Mouse (Mus musculus): ENCODE measurements around the gene Btbd6. TPM values are rescaled to one million over a fixed set of nuclear protein-coding genes. Genes with fewer than 3 reads are reported as not detected.

Gene Btbd6
- polyA plus RNA-seq, 1 experiment from 2014 or later, result 13.5 TPM

GRCm38 (mm10) chr12:113018763-113019162 lies 42.5 kb downstream of the Btbd6 start:
- TF ChIP-seq CTCF (IDR thresholded peaks at IDR 0.05), result no peak
- no peak for DNase-seq (ENCODE audit: low read depth, low spot score)

GRCm38 (mm10) chr12:113021488-113021887 lies 45.2 kb downstream of the Btbd6 start:
- POLR2A ChIA-PET, result no interaction called here
- peak; percentile 45 for ATAC-seq
- no peaks in the 10 kb centered on the region for H3K27me3 ChIP-seq
- CTCF ChIA-PET, result interaction anchor here (1.0 to 1.5 kb wide), 5 partner anchors 9 to 20 kb away, joined by 3 to 6 read pairs (median 4); no protein-coding TSS in a partner anchor
- no peak for DNase-seq (ENCODE audit: low read depth, low spot score)
- no peak for TF ChIP-seq CTCF (IDR thresholded peaks at IDR 0.05)
- in situ Hi-C loops (cut with MboI; ENCODE audit: low pct_unique_long_range_greater_than_20kb), result no loop called here

More at GRCm38 (mm10) chr12:113018763-113019162, 42.5 kb downstream of the Btbd6 start:
- ChIA-PET CTCF (interaction anchor here (1.0 to 2.7 kb wide), 4 partner anchors 8 to 56 kb away, joined by 3 to 13 read pairs (median 4); no protein-coding TSS in a partner anchor), POLR2A (no interaction called here)
- no peaks in the 10 kb centered on the region for H3K27me3 ChIP-seq
- in situ Hi-C loops (cut with MboI; ENCODE audit: low pct_unique_long_range_greater_than_20kb), result no loop called here
- ATAC-seq, result no peak

- in situ Hi-C loops (cut with MboI; ENCODE audit: low pct_unique_long_range_greater_than_20kb), result no loop called here
- ChIA-PET POLR2A (interaction anchor here (1.1 kb wide), 1 partner anchor 9 kb away, joined by 3 read pairs; no protein-coding TSS in a partner anchor), CTCF (interaction anchor here (1.2 to 1.5 kb wide), 3 partner anchors 9 to 51 kb away, joined by 3 to 4 read pairs (median 3); partner anchors contain the start of gene Tex22)
- DNase-seq (ENCODE audit: low read depth, low spot score) (no peak), ATAC-seq (peak; percentile 78)
- TF ChIP-seq CTCF (IDR thresholded peaks at IDR 0.05), result no peak
- no peaks in the 10 kb centered on the region for H3K27me3 ChIP-seq
These were observed 46.8 kb downstream of the Btbd6 start for GRCm38 (mm10) chr12:113023082-113023481.

- ATAC-seq (no peak), DNase-seq (ENCODE audit: low read depth, low spot score) (no peak)
- POLR2A ChIA-PET, result interaction anchor here (1.1 kb wide), 1 partner anchor 30 kb away, joined by 3 read pairs; no protein-coding TSS in a partner anchor
- in situ Hi-C loops (cut with MboI; ENCODE audit: low pct_unique_long_range_greater_than_20kb), result no loop called here
- no peak for TF ChIP-seq CTCF (IDR thresholded peaks at IDR 0.05)
- CTCF ChIA-PET, result interaction anchor here (1.1 to 3.0 kb wide), 4 partner anchors 8 to 21 kb away, joined by 3 to 11 read pairs (median 4); no protein-coding TSS in a partner anchor
- no peaks in the 10 kb centered on the region for H3K27me3 ChIP-seq
These were observed 50.3 kb downstream of the Btbd6 start for GRCm38 (mm10) chr12:113026557-113026956.

- H3K27me3 ChIP-seq, result no peaks in the 10 kb centered on the region
- ChIA-PET CTCF (interaction anchor here (0.9 to 3.0 kb wide), 3 partner anchors 9 to 22 kb away, joined by 3 to 11 read pairs (median 3); no protein-coding TSS in a partner anchor), POLR2A (no interaction called here)
- in situ Hi-C loops (cut with MboI; ENCODE audit: low pct_unique_long_range_greater_than_20kb), result no loop called here
- TF ChIP-seq CTCF (IDR thresholded peaks at IDR 0.05), result no peak
- no peak for DNase-seq (ENCODE audit: low read depth, low spot score)
- no peak for ATAC-seq
These were observed 51.2 kb downstream of the Btbd6 start for GRCm38 (mm10) chr12:113027495-113027894.

GRCm38 (mm10) chr12:113028067-113028466 lies 51.8 kb downstream of the Btbd6 start:
- no peak for DNase-seq (ENCODE audit: low read depth, low spot score)
- CTCF ChIA-PET, result interaction anchor here (0.9 to 3.0 kb wide), 5 partner anchors 9 to 23 kb away, joined by 3 to 11 read pairs (median 4); no protein-coding TSS in a partner anchor
- POLR2A ChIA-PET, result no interaction called here
- no peak for TF ChIP-seq CTCF (IDR thresholded peaks at IDR 0.05)
- in situ Hi-C loops (cut with MboI; ENCODE audit: low pct_unique_long_range_greater_than_20kb), result no loop called here
- ATAC-seq, result no peak
- H3K27me3 ChIP-seq, result no peaks in the 10 kb centered on the region

Other genes with a start within 250 kb of the Btbd6 start
- 0.15 TPM for gene Pld4, start 215.8 kb upstream of the Btbd6 start, polyA plus RNA-seq (2021)
- gene Ahnak2, start 173.8 kb upstream of the Btbd6 start, polyA plus RNA-seq (2021), result 44.1 TPM
- 46.3 TPM for gene Clba1, start 167.5 kb upstream of the Btbd6 start, polyA plus RNA-seq (2021)
- gene Cdca4, start 147.1 kb upstream of the Btbd6 start, polyA plus RNA-seq (2021), result 23.5 TPM
- gene Gpr132, start 108.3 kb upstream of the Btbd6 start, polyA plus RNA-seq (2021), result not detected
- 8.0 TPM for gene Jag2, start 46.7 kb upstream of the Btbd6 start, polyA plus RNA-seq (2021)
- gene Nudt14, start 34.4 kb upstream of the Btbd6 start, polyA plus RNA-seq (2021), result 55.9 TPM
- 38.9 TPM for gene Brf1, start 24.2 kb downstream of the Btbd6 start, polyA plus RNA-seq (2021)
- gene Pacs2, start 38.0 kb downstream of the Btbd6 start, polyA plus RNA-seq (2021), result 70.8 TPM
- not detected for gene Tex22, start 98.0 kb downstream of the Btbd6 start, polyA plus RNA-seq (2021)
- gene Mta1, start 121.8 kb downstream of the Btbd6 start, polyA plus RNA-seq (2021), result 95.8 TPM
- gene Crip2, start 163.8 kb downstream of the Btbd6 start, polyA plus RNA-seq (2021), result 101 TPM
- gene Crip1, start 169.8 kb downstream of the Btbd6 start, polyA plus RNA-seq (2021), result 0.17 TPM
- gene Tedc1, start 179.9 kb downstream of the Btbd6 start, polyA plus RNA-seq (2021), result 9.7 TPM
- 12.3 TPM for gene Tmem121, start 209.4 kb downstream of the Btbd6 start, polyA plus RNA-seq (2021)